Mouse (Mus musculus) gastrocnemius, adult 2 months (tissue): ENCODE measurements around the gene Abtb1. TPM values are rescaled to one million over a fixed set of nuclear protein-coding genes. Genes with fewer than 3 reads are reported as not detected.
A peak's percentile ranks its signal among the peaks of the same experiment; 100 is the strongest.

Experiments used
- DNase-seq: peaks from one replicate; pipeline ENCODE4 v3.0.0; 2022
- H3K27ac ChIP-seq: fragments of 200-600 bp; 2 replicates; pipeline ENCODE4 v1.8.1; 2022; ENCODE audit warnings: mild to moderate bottlenecking
- H3K4me3 ChIP-seq: fragments of 200-600 bp; 2 replicates; pipeline ENCODE4 v1.8.1; 2022; ENCODE audit warnings: mild to moderate bottlenecking, moderate library complexity
- CTCF ChIP-seq: fragments of 200-600 bp; IDR thresholded peaks from 2 replicates; pipeline ENCODE4 v1.8.1; 2022; ENCODE audit warnings: antibody characterized with exemption, mild to moderate bottlenecking, moderate library complexity
- intact Hi-C: fragments of 180-260 bp; cut with DNase I; formaldehyde crosslinking; loops from one replicate; pipeline ENCODE4 v1.15.1; 2025
- long read RNA-seq, 2 experiments: library from polyadenylated mRNA; stranded (forward); transcript quantifications; one replicate each; pipeline ENCODE4 v2.0.0; 2021
- total RNA-seq, 2 experiments: library from RNA; stranded (reverse); gene quantifications; 2 replicates each; pipeline ENCODE4 v1.2.3; 2021

Abtb1 gene
- 10 to 100 TPM; 16.9 to 22.7 TPM for total RNA-seq
- long read RNA-seq, experiment 1, transcript Abtb1-201 (12 exons, 1,845 nt): major isoform, 28 of 42 reads
- long read RNA-seq, experiment 1, partial matches to known transcripts: 0 of 42 reads
- long read RNA-seq, experiment 1, other reads (novel, unspliced or antisense): 13 of 42 reads
- long read RNA-seq, experiment 2, transcript Abtb1-201 (12 exons, 1,845 nt): major isoform, 33 of 42 reads
- long read RNA-seq, experiment 2, partial matches to known transcripts: 1 of 42 reads
- long read RNA-seq, experiment 2, other reads (novel, unspliced or antisense): 7 of 42 reads

DNA sequence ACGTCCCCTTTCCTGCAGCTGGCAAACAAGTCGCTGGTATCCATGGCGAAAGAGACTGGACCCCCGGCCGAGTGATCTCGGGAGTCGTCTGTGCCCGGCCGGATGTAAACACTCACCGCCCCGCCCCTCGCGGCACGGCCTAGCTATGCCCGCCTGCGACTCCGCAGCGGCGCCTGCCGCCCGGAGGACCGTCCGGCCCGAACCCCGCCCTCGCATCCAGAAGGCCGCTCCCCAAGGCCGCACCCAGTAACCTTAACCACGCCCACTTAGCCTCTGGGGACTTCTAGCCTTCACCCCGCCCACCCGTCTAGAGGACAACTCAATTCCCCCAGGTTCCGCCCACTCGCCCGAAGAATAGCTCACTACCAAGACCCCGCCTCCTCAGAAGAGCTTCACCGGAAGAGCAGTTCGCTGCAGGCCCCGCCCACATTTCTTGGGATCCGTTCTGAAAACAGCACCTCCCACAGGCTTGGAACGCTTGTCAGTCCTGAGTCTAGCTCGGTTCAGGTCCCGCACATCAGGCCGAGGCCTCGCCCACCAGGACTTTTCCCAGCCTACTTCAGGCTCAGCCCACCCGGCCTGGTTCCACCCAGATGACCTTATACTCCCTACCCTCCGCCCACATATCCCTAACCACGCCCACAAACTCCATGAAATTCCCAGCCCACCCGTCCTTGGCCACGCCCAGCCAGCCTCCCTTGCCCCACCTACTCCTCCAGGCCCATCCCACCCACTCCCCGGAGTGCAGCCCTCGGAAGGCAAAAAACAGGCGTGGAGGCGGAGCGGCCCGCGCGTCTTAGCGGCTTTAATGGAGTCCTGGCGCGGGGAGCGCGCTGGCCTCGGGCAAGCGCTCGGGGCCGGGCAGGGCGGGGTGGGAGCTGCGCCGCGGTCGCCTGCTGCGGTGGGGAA lies at the start of gene Abtb1:
Abtb1 (minus strand) TSS at position 204 of the 909 bp plus-strand sequence.
- H3K4me3 ChIP-seq: peak within 1 kb of the TSS; percentile 93
- TF ChIP-seq CTCF: peak; percentile 76
- peak within 1 kb of the TSS; percentile 97 for H3K27ac ChIP-seq
- intact Hi-C loops: no loop called here
- DNase-seq: peak; percentile 99

DNA sequence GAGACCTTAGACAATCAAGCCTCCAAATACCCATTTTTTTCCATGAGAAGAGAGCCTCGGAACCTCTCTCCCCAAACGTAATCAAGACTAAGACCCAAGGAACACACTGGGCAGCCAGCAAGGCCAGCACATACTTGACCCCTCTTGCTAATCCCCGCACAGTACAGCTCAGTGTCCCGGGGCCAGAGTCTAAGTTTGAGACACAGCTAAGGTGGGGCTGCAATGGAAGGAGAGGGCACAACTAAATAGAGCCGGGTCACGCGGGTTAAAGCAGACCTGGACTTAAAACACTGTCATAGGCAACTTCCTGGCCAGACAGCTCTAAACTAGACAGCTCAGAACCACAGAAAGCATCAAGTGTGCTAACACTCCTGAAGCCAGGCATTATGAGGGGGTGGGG lies 49.0 kb upstream of the Abtb1 start:
- no peak for DNase-seq
- TF ChIP-seq CTCF: no peak
- H3K4me3 ChIP-seq: no peak overlapping the region
- intact Hi-C loops: no loop called here
- H3K27ac ChIP-seq: no peak overlapping the region

DNA sequence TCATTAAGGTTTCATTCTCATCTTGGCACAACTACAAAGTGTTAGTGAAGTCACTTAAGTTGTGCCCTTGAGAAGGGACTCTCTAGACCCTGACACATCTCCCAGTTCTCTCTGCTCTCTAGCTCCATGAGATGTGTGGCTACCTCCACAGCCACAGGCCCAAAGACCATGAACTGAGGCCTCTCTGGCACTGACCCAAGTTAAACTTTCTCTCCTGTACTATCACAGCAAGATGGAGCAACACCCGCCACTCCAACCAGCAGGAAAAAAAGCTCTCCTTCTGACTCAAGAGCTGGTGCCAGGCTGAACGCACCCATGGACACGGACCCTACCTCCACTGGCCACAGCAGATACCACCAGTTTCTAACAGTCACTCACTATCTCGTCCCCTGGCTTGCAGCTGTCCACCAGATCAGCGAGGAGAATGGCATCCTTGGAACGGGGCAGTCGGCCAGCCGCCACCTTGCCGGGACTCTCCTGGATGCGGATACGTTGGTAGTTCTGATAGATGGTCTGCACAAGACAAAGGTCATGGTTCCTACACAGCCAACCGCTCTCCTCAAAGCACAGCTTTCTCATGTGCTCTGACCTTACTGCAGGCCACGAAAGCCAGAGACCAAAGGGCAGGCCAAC lies 47.7 kb upstream of the Abtb1 start:
- no peak for TF ChIP-seq CTCF

DNA sequence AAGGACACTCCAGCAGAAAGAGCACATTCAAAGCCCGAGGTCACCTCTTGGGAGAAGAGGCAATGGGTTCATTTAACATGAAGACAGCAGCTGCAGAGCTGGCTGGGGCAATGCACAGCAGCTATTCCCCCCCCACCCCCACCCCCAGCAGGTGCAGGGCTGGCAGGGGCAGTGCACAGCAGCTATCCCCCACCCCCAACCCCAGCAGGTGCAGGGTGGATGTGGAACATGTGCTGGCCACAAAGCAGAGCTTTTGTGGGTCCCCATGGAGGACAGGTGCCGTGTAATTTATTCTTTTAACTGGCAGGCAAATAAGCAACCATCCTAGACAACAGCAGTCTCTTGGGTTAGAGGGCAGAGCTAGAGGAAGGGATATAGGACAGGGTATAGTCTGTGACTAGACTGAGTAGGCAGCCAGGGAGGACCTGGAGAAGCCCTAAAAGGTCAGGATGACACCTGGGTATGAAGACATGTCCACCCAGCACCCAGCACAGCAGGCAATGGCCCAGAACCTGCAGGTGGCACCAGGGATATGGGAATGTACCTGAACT lies 44.7 kb upstream of the Abtb1 start:
- TF ChIP-seq CTCF: no peak
- no peak overlapping the region for H3K4me3 ChIP-seq
- intact Hi-C loops: no loop called here

More for the DNA sequence above, 47.7 kb upstream of the Abtb1 start:
- Histone ChIP-seq H3K27ac (no peak overlapping the region), H3K4me3 (no peak overlapping the region)
- DNase-seq: no peak
- intact Hi-C loops: no loop called here

DNA sequence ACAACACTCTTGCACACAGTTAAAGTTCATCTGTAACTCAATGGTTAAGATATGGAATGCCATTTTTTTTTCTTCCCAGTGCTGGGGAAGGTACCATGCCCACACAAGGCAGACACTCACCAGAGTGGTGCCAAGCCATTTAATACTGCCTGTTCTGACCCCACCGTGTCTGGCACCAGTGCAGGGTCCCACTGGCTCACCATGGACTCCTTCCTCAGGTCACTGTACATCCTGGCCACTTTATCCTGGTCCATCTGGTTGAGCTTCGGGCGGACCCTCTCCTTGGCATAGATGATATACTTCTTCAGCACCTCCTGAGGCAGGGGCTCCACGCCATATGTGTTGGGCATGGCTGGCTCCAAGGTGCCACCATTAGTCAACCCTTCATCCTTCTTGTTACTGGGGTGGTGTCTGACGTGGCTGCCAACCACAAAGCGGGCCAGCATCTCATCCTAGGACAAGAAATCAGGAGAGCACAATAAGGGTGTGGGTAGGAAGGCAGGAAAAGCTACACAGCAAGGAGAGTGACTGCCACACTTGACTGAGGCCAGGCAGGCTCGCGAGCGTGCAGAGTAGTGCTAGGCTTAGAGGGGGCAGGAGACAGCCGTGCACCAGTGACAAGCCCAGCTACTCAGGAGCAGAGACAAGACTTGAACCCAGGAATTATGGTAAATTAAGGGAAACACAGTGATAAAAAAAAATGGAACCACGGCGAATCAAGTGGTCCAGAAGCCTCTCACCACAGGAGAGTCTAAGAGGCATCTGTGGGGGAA lies 44.0 kb upstream of the Abtb1 start:
- intact Hi-C loops: no loop called here
- Histone ChIP-seq H3K27ac (no peak overlapping the region), H3K4me3 (no peak overlapping the region)
- DNase-seq: peak; percentile 9
- TF ChIP-seq CTCF: no peak

More for the DNA sequence above, 44.7 kb upstream of the Abtb1 start:
- no peak overlapping the region for H3K27ac ChIP-seq
- DNase-seq: peak; percentile 10

DNA sequence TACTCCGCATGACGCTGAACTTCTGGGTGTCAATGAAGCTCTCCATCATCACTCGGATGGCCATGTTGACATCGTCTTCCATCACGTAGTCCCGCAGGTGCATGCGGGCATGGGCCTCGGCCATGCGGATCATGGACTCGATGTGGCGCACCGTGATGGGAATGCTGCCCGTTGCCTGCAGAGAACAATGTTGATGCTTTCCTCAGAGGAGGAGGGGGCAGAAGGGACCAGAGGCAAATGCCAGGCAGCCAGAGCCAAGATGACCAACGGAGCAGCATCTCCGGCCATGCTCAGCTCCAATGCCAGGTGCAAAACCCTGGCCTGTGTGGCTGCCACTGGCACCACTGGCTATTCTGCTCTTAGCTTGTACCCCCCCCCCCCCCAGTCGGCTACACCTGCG lies 42.9 kb upstream of the Abtb1 start:
- Histone ChIP-seq H3K4me3 (no peak overlapping the region), H3K27ac (no peak overlapping the region)
- TF ChIP-seq CTCF: no peak
- intact Hi-C loops: no loop called here
- DNase-seq: peak; percentile 16

DNA sequence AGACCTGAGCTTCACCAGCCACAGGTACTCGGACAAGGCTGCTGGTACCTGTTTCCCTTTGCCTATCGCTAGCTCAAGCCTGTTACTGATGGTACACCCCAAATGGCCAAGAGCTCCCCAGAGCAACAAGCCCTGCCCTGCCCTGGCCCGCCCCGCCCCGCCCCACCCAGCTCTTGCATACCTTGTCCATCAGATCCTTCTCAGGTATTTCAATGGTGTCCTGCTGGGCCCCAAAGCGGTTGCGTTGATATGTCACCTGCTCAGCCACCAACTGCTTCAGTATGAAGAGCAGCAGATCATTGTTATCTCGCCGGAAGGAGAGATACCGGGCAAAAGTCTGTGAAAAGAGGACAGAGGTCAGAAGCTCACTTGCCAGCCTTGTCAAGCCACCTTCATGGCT lies 42.4 kb upstream of the Abtb1 start:
- no peak for TF ChIP-seq CTCF
- DNase-seq: peak; percentile 7
- no peak overlapping the region for H3K27ac ChIP-seq
- H3K4me3 ChIP-seq: no peak overlapping the region
- intact Hi-C loops: no loop called here

DNA sequence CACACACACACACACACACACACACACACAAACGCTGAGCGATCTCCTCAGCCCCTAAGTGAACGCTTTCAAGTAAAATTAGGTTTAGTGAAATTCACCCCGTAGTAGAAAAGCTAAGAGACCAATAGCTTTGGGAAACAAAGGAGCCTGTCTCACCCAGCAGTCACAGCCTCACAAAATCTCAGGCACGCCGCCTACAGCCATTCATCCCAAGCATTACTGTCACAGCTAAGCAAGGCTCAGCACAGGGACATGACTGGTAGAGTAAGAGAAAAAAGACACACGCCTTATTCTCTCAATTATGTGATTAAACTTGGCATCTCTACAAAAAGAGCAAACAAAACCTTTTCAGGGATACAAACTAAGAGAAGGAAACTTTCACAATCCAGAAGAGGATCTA lies 39.5 kb upstream of the Abtb1 start:
- no peak for TF ChIP-seq CTCF
- no peak for DNase-seq
- no peak overlapping the region for H3K27ac ChIP-seq
- H3K4me3 ChIP-seq: no peak overlapping the region
- intact Hi-C loops: no loop called here

DNA sequence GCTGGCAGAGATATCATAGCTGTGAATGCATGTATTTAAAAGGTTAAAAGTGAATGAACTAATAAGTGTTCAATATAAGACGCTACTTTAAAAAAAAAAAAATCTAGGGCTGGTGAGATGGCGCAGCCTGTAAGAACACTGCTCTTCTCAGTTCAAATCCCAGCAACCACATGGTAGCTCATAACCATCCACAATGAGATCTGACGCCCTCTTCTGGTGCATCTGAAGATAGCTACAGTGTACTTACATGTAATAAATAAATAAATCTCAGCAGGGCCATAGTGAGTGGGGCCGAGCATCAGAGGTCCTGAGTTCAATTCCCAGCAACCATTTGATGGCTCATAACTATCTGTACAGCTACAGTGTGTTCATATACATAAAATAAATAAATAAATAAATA lies 37.7 kb upstream of the Abtb1 start:
- peak; percentile 41 for TF ChIP-seq CTCF
- H3K4me3 ChIP-seq: no peak overlapping the region
- H3K27ac ChIP-seq: no peak overlapping the region
- intact Hi-C loops: no loop called here
- DNase-seq: no peak

DNA sequence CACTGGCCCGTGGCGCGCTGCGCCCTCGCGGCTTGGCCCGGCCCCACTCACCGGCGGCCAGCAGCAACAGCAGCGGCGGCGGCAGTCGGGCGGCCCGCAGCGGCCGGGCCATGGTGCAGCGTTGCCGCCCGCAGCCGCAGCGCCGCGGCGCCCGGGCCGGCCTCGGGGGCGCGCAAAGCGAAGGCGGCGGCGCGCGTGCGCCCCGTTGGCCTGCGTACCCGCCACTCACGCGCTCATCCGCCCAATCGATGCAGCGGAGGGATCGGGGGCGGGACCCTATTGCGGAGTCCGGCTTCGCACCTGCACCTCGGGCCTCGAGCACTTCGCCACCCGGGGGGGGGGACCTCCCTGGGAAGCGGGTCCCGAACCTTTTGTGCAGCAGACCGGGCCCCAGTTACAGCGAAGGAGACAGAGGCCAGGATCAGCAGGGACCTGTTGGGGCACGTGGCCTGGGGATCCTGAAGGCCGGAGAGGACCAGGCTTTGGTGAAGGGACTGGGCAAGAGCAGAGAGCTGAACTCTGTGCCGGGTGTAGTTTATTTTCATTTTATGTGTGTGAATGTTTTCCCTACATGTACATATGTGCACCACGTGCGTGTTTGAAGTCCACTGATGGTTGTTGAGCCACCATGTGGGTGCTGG lies 33.2 kb upstream of the Abtb1 start, which contains the start of gene Podxl2:
Podxl2 (minus strand) TSS at position 177 of the 641 bp plus-strand sequence.
- peak within 1 kb of the TSS; percentile 83 for H3K4me3 ChIP-seq
- no peak for TF ChIP-seq CTCF
- H3K27ac ChIP-seq: peak within 1 kb of the TSS; percentile 63
- DNase-seq: peak; percentile 92
- intact Hi-C loops: no loop called here
